Mouse (Mus musculus): ENCODE measurements at regions not wholly inside any gene's neighbourhood (a gene's known extent, or its start where the extent isn't known, plus 50 kb on each side); places are given as distances from the start of the nearest gene placed in this dataset.

DNA sequence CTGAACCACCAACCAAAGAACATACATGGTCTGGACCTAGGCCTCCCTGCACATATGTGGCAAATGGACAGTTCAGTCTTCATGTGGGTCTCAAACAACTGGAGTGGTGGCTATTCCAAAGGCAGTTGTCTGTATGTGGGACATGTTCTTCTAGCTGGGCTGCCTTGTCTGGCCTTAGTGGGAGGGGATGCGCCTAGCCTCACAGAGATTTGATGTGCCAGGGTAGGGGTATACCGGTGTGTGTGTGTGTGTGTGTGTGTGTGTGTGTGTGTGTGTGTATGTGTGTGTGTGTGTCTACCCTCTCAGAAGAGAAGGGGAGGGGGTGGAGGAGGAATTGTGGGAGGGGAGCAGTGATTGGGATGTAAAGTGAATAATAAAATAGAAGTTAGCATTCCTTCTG is 344.0 kb downstream of the Dhx35 start:
- DNase-seq (ENCODE audit: low read depth, low spot score): no peak

- no peak for DNase-seq (ENCODE audit: low read depth, low spot score)
Measured at GRCm38 (mm10) chr2:159145980-159146379, 351.4 kb downstream of the Dhx35 start.

DNA sequence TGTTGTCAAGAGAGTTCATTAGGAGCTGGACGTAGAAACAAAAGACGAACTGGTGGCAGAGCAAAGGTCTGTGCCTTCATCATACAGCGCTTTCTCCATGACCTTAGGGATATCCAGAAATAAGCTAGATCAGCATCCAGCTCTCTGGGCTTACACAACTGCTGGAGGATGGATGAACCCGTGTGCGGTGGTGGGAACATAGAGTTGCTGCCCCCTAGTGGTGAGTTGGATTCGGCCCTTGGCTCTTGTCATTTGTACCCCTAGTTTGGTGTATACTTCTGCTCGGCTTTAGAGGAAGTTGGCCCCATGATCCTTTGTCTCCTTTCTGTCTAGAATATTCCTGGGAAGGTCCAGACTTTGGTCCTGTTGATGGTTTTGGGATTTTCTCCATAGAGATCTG is 369.4 kb downstream of the Dhx35 start:
- no peak for DNase-seq (ENCODE audit: low read depth, low spot score)

DNA sequence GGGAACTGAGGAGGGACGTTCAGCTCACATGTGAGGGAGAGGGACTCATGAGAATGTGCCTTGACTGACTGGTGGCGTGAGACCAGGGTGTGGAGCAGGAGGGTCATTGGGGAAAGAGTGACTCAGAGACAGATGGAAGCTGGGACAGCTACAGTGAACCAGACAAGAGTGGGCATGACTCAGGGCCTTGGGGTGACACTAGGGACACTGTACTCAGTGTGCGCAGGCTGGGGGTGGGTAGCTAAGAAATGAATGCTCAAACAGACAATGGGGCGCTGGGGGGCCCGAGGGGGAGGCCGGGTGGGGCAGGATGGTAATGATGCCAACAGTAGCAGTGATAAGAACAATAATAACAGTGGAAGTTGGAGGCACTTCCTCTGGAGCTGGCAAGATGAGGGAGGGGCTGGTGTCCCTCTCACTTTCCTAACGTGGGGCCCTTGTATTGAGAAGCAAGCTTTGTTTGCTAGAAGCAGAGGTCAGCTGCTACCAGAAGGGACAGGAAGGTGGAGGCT is 374.0 kb downstream of the Dhx35 start:
- no peak for DNase-seq (ENCODE audit: low read depth, low spot score)

GRCm38 (mm10) chr2:159196156-159196555 is 401.5 kb downstream of the Dhx35 start:
- DNase-seq (ENCODE audit: low read depth, low spot score): no peak

DNA sequence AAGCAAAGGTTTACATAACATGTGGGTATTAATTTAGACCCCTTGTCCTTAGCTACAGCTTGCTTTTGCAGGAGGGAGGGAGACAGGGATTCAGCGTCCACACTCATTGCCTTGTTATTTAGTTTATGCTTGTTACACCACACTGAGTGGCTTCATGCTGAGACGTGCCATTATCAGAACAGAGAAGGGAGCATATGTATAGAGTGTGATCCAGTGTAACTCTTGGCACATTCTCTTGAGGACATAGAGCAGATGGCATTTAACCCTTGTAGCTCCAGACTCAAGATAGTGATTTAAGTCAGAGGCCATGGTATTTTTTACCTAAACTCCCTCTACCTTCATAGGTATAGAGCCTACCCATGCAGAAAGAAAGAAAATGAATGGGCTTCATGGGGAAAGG is 437.7 kb downstream of the Dhx35 start:
- no peak for DNase-seq (ENCODE audit: low read depth, low spot score)

- DNase-seq (ENCODE audit: low read depth, low spot score): no peak
Measured at GRCm38 (mm10) chr2:159235000-159235399, 440.4 kb downstream of the Dhx35 start.

DNA sequence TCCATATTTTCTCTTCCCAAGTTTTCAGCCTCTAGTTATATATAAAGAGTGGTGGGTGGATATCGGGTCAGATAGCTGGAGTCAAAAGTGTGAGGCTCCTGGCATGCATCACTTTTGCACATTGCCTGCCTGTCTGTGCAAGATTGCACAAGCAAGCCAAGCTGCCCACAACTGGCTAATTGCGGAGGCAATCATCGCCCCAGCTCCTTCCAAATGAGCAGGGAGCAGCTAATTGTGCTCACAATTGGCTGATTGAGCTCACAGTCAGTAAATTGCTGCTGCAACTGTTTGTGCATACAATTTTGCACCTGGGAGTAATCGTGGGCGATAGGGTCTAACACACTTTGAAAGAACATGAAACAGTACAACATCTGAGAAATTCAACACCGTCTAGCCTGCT is 455.5 kb downstream of the Dhx35 start:
- DNase-seq (ENCODE audit: low read depth, low spot score): no peak

DNA sequence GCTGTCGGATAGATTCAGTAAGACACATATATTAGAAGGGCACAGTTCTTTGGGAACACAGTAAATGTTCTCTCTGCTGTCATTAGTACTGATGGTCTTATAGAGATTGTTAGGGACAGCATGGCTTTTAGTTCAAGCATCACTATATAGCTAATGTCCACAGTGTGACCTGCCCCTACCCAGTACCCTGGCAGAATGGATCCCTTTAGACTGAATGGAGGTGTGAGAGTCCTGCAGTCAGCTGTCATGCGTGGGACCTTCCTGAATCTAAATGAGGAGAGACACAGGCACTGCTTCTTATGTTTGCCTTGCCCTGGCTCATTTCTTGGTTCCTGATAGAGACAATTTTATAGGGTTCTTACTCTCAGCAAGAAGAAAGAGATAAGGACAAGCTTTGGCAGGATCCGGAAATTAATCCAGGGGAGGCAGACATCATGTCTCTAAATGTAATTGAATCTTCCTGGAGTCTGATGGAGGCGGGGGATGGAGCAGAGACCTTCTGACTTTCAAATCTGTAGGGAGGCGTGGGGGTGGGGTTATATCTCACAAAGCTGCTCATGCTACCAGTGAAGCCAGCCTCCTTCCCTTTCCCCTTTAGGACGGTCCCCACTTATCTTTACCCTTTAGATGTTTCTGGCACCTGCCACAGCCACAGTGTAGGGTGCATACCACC is 456.5 kb downstream of the Dhx35 start:
- no peak for DNase-seq (ENCODE audit: low read depth, low spot score)

GRCm38 (mm10) chr2:159270221-159271080 is 475.8 kb downstream of the Dhx35 start:
- DNase-seq (ENCODE audit: low read depth, low spot score): no peak

DNA sequence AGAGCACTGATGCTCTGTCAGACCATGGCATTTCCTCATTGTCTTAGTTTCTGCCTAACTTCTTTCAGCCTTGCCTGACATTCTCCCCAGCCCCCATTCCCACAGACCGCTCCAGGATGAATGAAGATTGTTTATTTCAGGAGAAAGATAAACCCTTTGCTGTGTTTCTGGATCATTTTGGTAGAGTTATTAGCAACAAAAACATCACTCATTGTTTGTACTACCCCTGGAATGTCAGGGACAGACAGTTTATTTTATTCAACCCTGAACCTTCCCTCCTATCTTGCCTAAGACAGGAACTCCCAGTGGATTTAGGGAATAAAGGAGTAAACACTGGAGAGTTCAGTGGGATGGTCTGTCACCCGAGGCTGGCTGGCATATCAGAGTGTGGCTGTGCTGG is 484.3 kb downstream of the Dhx35 start:
- no peak for DNase-seq (ENCODE audit: low read depth, low spot score)

- no peak for DNase-seq (ENCODE audit: low read depth, low spot score)
Measured at GRCm38 (mm10) chr2:159281558-159282320, 487.1 kb downstream of the Dhx35 start.

DNA sequence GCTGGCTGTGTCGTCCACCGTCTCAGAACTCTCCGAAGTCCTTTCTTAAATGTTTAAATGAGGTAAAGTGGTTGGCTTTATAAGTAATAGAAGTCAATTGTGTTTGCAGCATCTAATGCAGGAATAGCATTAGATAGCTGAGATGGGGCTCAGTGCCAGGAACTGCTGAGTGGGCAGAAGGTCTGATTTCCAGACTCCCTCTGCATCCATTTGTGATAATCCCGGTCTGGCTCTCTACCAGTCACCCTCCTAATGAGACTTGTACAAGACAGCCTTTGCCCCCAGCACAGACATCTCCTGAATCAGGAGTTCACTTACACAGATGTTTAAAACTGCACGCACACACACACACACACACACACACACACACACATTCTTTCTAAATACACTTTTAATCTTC is 489.5 kb downstream of the Dhx35 start:
- no peak for DNase-seq (ENCODE audit: low read depth, low spot score)

GRCm38 (mm10) chr2:159284525-159285189 is 490.1 kb downstream of the Dhx35 start:
- DNase-seq (ENCODE audit: low read depth, low spot score): no peak

- DNase-seq (ENCODE audit: low read depth, low spot score): no peak
Measured at GRCm38 (mm10) chr2:159287996-159288563, 493.5 kb downstream of the Dhx35 start.

DNA sequence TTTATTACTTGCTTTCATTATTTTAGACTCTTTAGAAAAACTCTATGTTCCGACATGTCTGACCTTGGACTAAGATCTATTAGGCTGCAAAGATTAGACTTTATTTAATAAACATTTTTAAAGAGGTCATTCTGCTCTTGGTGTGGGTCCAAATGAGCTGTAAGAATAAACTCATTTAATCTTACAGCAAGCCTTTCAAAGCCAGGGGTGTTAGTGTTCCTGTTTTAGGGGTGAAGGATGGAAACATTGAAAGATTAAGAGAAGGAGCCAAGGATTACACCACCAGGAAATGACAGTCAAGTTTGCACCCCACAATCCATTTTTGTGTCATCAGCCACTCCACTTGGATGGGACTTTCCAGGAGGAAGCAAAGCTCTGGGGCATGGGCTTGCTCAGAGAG is 495.5 kb downstream of the Dhx35 start:
- DNase-seq (ENCODE audit: low read depth, low spot score): no peak

DNA sequence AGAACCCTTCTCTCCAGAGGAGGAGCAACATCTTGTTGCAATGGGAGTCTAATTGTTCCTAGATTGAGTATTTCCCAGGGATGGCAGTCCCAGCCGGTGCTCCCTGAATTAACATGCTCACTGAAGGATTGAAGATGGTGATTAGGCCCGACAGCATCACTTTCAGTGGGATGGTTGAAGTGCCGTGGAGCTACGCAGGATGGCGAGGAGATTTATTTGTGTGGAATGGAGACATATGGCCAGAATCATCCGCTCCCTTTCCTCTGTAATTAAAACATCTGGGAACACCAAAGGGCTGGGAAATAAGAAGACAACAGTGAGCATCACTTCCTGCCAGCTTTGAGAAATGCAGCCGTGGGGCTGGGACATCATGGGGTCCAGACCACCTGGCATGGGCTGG is 512.4 kb downstream of the Dhx35 start:
- no peak for DNase-seq (ENCODE audit: low read depth, low spot score)

- DNase-seq (ENCODE audit: low read depth, low spot score): no peak
Measured at GRCm38 (mm10) chr2:159334711-159335110, 540.1 kb downstream of the Dhx35 start.

- DNase-seq (ENCODE audit: low read depth, low spot score): no peak
Measured at GRCm38 (mm10) chr2:159336646-159337045, 542.0 kb downstream of the Dhx35 start.

DNA sequence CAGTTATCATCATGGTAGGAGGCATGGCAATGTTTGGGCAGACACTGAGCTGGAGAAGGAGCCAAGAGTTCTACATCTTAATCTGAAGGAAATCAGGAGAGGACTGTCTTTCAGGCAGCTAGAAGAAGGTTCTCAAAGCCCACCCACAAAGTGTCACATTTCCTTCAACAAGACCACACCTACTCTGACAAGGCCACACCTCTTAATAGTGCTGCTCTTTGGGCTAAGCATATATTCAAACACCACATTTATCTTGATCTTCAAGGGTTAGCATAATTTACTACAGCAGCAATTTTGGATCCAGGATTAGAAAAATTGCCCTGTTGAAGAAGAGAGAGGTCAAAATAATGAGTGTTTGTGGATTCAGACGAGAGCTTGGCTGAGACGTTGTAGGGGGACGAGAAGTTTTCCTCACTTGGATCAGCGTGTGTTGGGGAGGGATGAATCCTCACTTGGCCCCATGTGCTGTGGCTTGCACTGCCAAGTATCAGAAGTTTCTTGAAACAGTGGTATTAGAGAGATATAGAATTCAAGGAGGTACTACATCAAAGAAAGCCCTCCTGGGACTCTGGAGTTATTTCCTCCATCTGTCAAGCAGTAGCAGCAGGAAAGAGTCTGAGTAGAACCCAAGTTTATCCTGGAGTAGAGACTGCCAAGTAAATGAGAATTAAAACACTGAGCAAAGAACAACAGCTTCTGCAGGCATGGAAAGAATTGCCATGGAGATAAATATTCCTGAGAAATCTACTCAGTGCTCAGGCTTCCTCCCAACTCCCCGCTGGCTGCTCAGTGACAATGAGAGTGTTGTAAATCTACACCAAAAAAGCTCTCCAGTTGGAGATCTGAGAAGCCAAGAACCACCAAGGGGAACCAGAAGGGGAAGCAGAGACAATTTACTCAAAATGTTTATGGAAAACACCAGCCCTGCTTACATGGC is 549.3 kb downstream of the Dhx35 start:
- no peak for DNase-seq (ENCODE audit: low read depth, low spot score)

Measured in CD4-positive helper T cell, adult 2 months (primary cell).